Mouse (Mus musculus) lung, postnatal 14 days (tissue): ENCODE results near the gene Aldh3a1.

Experiments used
- DNase-seq: peaks from one replicate; pipeline ENCODE4 v3.0.0; 2021

Aldh3a1 gene

DNA sequence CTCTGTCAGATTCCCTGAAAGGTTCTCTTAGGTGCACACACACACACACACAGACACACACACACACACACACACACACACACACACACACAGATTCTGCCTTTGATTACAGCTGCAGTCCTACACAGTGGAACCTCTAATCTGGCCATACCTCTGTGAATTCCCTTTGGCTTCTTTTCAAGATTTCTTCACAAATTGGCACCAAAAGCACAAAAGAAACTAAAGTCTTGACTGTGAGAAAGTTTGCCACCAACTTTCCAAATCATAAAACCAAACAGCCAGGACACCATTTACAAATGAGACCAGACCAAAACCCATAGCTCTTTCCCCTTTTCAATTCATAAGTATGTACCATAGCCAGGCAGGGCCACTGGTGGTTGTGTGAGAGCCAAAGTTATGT, 9.4 kb upstream of the Aldh3a1 start:
- no peak for DNase-seq

DNA sequence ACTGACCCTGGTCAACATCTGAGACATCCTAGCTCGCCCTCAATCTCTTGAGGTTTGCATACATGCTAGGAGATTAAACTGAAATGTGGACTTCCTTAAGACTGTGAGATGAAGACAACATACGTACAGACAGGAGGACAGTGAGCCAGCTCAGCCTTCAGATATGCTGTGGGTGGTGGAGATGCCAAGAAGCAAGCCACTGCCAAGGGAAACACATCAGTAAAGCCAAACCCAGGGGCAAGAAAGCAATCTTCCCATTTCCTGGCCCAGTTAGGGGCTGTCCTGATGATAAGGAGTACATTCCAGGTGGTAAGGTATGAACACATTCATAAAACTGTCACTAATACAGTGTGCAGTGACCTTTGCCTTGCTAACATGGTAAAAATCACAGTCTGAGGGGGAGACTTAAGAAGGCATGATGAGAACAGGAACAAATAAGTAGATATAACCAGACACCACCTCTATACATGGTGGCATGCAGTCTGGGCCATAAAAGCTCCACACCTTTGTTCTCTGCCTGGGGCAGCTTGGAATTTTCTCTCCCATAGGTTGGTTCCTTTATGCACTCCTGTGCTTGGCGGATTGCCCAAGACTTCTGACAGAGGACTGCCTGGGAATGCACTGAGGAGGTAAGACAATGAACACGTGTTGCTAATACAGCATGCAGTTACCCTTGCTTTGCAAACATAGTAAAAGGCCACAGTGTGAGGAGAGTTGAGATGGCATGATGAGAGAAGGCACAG, 7.5 kb upstream of the Aldh3a1 start:
- DNase-seq = no peak

GRCm38 (mm10) chr11:61202186-61202585, 5.2 kb upstream of the Aldh3a1 start:
- no peak for DNase-seq

DNA sequence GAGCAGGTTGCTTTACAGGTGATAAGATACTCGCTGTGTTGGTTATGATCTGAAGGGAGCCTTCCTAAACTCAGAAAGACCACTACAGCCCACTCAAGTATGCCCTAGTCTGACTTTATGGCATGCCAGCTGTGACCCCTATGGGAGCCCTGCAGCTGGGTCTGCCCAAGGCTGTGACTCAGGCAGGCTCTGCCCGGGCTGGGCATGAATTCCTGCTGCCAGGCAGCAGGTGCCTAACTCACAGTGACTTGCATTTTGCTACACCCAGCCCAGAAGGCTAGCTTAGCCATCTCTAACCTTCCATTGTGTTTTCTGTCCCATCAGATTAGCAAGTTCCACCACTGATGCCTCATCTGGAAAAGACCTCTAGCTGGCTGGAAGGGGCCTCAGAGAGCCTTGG, 4.5 kb upstream of the Aldh3a1 start:
- no peak for DNase-seq

DNA sequence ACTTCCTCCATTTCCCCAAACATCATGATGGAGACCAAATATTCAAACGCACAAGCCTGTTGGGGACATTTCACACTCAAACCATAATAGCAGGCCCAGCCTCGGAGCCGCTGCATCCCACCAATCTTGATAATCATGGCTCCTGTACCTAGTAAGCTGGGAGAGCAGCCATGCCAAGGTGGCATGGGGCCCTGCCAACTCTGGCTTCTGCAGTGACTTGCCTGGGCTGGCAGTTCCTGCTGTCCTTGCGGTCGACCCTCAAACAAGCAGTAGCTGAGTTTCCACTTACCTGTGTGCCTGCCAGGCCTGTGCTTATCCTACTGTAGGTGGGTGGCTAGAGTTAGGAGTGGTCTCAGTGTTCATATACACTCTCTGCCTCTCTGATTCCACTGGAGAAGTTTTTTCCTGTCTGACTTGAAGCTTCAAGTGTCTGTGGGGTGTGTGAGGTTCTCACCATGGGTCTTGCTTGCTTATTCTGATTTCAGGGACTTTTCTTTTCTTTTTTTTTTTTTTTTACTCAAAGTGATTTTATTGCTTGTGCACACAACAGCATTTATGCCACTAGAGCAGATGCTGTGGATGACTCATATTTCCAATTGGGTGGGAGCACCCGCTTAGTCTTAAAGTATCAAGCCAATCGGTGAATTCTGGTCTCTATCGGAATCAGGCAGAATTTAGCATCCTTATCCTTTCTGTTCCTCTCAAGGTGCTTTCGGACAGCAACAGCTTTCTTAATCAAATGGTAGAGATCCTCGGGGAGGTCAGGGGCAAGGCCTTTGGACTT, 2.0 kb upstream of the Aldh3a1 start:
- DNase-seq = no peak

- no peak for DNase-seq
These were observed 1.2 kb upstream of the Aldh3a1 start for GRCm38 (mm10) chr11:61206136-61206535.

- DNase-seq = no peak
These were observed 979 bp downstream of the Aldh3a1 start for GRCm38 (mm10) chr11:61208316-61208715.

- no peak for DNase-seq
These were observed 4.8 kb downstream of the Aldh3a1 start for GRCm38 (mm10) chr11:61212102-61212501.

GRCm38 (mm10) chr11:61215936-61216335, 8.6 kb downstream of the Aldh3a1 start:
- no peak for DNase-seq

GRCm38 (mm10) chr11:61220156-61220881, 13.0 kb downstream of the Aldh3a1 start:
- no peak for DNase-seq

- DNase-seq = no peak
These were observed 14.7 kb downstream of the Aldh3a1 start for GRCm38 (mm10) chr11:61222007-61222406.

- DNase-seq = peak; percentile 20
These were observed 15.8 kb downstream of the Aldh3a1 start for GRCm38 (mm10) chr11:61222971-61223745.

DNA sequence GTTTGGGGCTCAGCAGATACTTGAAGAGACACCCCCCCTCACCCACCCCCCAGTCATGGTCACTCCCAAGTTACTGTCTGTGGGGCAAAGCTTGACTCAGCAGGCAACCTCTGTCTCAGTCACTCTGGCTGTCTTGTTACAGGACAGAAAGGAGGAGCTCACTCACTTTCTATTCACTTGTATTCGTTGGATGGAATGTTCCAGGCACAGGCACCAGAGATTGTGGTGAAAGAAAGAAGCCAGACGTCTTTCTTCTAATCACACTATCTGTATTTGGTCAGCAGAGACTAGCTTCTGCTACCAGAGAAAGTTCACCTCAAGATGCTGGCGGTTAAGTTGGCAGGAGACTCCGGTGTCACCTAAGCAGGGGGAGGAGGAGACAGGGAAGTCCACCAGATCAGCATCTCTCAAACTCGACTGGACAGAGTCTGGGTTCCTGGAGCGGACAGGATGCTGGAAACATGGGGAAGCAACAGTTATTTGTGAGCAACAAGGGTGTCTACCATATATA, 17.0 kb downstream of the Aldh3a1 start:
- DNase-seq = no peak

DNA sequence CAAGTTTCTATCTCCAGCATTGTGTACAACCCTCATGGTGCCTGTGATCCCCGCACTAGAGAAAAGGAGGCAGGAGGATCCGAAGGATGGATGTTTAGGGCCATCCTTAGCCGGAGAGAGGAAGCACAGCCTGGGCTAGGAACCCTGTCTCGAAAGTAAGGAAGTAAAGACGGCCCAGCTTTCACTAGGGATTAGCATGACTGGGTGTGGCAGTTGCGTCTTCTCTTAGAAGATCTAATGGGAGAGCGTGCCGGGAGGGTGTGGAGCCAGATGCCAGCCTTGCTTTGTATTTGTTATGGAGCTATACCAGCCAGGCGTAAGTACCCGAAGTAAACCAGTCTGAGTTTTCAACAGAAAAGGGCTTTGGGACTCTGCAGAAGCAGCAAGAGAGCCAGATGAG, 17.6 kb downstream of the Aldh3a1 start:
- no peak for DNase-seq

DNA sequence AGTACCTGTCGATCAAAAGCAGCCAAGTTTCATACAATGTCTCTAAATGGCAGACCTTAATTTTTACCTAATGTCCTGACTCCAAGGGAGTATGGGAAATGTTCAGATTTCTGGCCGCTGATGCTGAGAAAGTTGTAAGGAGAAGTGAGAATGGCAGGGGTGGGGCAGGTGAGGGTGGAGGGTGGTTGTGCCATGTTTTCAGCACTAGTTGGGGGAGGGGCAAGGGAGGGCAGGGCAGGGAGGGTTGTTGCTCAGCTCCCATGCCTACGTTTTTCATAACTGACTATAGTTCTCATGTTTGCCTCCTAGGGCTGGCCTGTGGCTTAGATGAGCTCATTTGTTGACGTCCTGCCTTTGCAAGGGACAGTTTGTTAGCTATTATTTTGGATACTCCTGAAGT, 18.2 kb downstream of the Aldh3a1 start:
- no peak for DNase-seq

DNA sequence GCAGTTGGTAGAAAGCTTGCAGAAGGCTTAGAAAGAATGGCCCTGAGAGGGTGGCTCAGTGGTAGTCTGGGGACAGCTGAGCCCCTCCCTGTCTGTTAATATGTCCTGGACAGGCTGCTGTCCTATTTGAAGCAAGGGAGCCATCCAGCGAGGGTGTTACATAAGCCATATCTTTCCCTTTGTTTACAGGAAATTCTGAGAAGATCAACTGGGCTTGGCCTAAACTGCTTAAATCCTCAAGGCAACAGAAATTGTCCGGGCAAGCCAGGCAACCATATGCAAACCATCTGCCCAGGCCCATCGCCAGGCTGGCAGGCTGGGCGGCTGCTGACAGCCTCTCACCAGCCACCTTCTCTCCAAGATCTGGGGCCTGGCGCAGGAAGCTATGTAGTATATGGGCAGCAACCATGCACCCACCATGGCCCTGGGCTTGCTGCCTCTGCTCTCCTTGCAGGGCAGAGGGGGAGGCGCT, 18.6 kb downstream of the Aldh3a1 start:
- peak; percentile 47 for DNase-seq

DNA sequence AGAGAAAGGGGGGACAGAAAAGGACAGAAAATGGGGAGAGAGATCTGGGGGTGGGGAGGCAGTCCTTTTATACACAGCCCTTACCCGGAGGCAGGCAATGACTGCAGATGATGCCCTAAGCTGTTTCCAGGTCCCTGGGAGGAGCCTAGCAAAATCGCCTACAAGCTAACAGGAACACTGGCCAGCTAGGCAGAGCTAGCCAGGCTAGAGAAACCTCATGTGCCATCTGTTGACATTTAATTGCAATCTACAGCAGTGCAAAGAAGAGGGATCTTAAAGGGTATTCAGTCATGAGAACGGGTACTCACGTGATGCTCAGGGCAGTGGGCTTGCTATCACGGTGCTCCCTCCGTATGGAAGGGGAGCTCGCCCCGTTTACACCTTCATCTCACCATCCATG, 20.5 kb downstream of the Aldh3a1 start:
- DNase-seq = no peak

DNA sequence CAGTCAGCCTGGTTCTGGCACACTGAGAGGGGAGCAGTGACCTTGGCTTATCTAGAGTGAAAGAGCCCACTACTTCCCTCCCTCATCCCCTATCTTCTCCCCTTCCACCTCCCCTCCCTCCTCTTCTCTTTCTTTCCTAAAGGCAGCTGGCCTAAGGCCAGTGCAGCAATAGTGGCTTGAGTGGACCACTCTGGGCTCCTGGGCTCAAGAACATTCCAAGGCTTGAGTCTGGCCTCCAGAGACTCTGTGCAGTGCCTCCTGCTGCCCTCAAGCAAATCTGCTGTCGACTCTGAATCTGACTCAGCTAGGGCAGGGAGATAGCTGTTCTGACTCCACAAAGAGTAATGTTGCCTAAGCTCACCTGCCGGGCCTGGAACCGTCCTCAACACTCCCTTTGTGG, 21.1 kb downstream of the Aldh3a1 start:
- DNase-seq = peak; percentile 44

DNA sequence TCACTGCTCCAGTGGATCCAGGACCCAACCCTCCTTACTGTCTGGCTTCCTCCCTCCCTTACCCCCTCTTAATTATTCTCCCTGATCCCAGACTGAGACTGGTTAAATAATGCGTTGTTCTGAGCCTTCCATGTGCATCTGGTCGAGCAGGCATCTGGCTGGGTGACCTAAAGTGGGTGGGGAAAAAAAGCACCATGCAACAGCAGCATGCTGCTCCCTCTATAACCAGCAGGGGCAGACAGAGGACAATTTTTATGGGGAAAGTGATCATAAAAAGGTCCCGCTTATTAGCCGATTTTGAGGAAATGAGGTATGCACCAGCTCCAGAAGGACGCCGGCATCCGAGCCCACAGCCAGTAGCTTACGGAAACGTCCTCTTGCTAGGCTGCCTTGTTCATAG, 24.0 kb downstream of the Aldh3a1 start:
- peak; percentile 76 for DNase-seq

- DNase-seq = no peak
These were observed 26.8 kb downstream of the Aldh3a1 start for GRCm38 (mm10) chr11:61234174-61234573.

DNA sequence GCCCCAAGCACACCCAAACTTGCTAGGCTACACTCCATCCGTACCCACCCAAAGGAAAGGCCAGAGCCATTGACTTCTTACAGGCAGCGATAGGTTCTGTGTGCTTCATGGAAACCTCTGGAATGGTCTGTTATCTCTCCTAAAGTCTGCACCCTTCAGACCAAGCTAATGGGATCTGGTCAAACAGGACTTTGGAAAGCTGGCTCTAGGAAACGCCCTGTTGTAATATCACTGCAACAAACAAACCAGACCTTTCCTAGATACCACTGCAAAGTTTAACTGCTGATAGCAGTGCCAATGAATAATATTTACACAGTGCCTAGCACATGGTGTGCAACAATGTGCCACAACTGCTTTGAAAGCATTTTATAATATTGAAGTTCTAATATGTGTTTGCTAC, 28.7 kb downstream of the Aldh3a1 start:
- no peak for DNase-seq

DNA sequence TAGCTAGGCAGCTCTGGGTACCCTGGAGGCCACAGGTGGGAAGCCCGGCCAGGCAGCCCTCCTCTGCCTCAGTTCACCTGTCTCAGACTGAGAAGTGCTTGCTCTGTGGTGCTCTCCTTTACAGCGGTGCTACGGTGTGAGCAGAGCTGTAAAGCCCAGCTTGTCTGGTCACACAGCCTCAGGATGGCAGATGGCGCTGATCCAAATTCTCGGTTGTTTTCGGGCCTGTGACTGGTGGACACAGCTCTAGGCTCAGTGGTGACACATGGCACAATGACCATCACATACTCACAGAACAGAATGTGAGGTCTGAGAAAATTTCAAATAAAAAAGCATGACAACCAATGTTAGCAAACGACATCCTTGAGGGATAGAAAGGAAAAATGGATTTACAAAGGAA, 37.1 kb downstream of the Aldh3a1 start:
- no peak for DNase-seq

DNA sequence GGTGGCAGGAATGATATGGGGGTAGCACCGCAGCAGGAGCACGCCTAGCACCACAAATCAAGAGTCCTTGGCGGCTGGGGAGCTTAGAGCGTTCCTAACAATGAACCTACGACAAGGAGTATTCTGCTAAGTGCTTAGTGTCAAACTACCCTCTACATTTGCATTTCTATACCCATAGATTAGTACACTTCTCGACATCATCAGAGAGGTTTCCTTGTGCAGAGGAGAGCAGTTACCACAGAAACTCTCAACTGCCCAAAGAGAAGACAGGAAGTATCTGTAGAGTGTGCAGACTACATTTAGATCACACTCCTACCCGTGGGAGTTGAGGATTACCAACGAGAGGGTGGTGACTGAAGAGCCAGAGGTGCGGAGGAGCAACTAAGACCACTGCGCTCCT, 44.4 kb downstream of the Aldh3a1 start:
- no peak for DNase-seq
